Mouse (Mus musculus) megakaryocyte, embryonic 14.5 days (primary cell): ENCODE data around the gene Dnah17.

ENCODE experiments used
- FLI1 ChIP-seq: IDR thresholded peaks from 2 replicates; pipeline ENCODE4 v1.6.1; 2012; ENCODE audit warnings: low read length, inconsistent platforms, mixed read lengths
- GATA1 ChIP-seq: IDR thresholded peaks from 3 replicates; pipeline ENCODE4 v1.6.1; 2012; ENCODE audit warnings: mixed read lengths, low read length, inconsistent platforms, borderline replicate concordance

GRCm38 (mm10) chr11:118156480-118157060 is 26.1 kb upstream of the Dnah17 start:
- TF ChIP-seq FLI1: no peak
- no peak for TF ChIP-seq GATA1
